Mouse (Mus musculus) midbrain, embryonic 13.5 days (tissue): ENCODE measurements around the gene Ece1. TPM values are rescaled to one million over a fixed set of nuclear protein-coding genes. Genes with fewer than 3 reads are reported as not detected.
A peak's percentile ranks its signal among the peaks of the same experiment; 100 is the strongest.

Experiments
- ATAC-seq: fragments of 200-750 bp; cut with Nextera tagmentation; 2 replicates; pipeline ENCODE4 v1.8.0; 2017; ENCODE audit warnings: mild to moderate bottlenecking, moderate TSS enrichment, moderate library complexity
- H3K27ac ChIP-seq: fragments of 300-500 bp; sonication (generic); 2 replicates; pipeline ENCODE4 v1.5.1; 2015; ENCODE audit warnings: inconsistent platforms, mild to moderate bottlenecking, moderate library complexity
- H3K27me3 ChIP-seq: fragments of 300-500 bp; sonication (generic); 2 replicates; pipeline ENCODE4 v1.6.1; 2015; ENCODE audit warnings: mild to moderate bottlenecking, inconsistent platforms
- H3K36me3 ChIP-seq: fragments of 300-500 bp; sonication (generic); 2 replicates; pipeline ENCODE4 v1.6.1; 2015; ENCODE audit warnings: mild to moderate bottlenecking, inconsistent platforms
- H3K4me1 ChIP-seq: fragments of 300-500 bp; sonication (generic); replicated peaks from 2 replicates; pipeline ENCODE4 v1.6.1; 2015; ENCODE audit warnings: inconsistent platforms
- H3K4me2 ChIP-seq: fragments of 300-500 bp; sonication (generic); replicated peaks from 2 replicates; pipeline ENCODE4 v1.6.1; 2015; ENCODE audit warnings: moderate library complexity, mild to moderate bottlenecking, inconsistent platforms
- H3K4me3 ChIP-seq: fragments of 300-500 bp; sonication (generic); replicated peaks from 2 replicates; pipeline ENCODE4 v1.5.1; 2015; ENCODE audit warnings: mild to moderate bottlenecking, inconsistent platforms
- H3K9ac ChIP-seq: fragments of 300-500 bp; sonication (generic); replicated peaks from 2 replicates; pipeline ENCODE4 v1.6.1; 2015; ENCODE audit warnings: mild to moderate bottlenecking, inconsistent platforms
- H3K9me3 ChIP-seq: fragments of 300-500 bp; sonication (generic); 2 replicates; pipeline ENCODE4 v1.6.1; 2016; ENCODE audit warnings: mild to moderate bottlenecking, inconsistent platforms
- WGBS: fragments of 180-500 bp; shearing (Covaris S2); methylation state at CpG from one replicate; pipeline ENCODE4 v1.1.7; 2015; 5-methylcytosine and 5-hydroxymethylcytosine counted together
- polyA plus RNA-seq: library from polyadenylated mRNA; unstranded; fragments of >200 nt; fragmentation: Nextera tagmentation; extraction: Ambion mirVana; gene quantifications from 2 replicates; pipeline ENCODE4 v1.2.1, GENCODE M21; 2015

The Ece1 gene
- polyA plus RNA-seq, 1 experiment from 2014 or later, result 19.4 TPM

- H3K4me2 ChIP-seq, result no peak overlapping the region
- no peak overlapping the region for H3K9ac ChIP-seq
- H3K4me1 ChIP-seq, result peaks cover 11% of the 10 kb centered on the region
- H3K4me3 ChIP-seq, result no peak overlapping the region
- ATAC-seq, result no peak
- peaks cover 3% of the 10 kb centered on the region; the same call in 1 of the 2 replicates for H3K27me3 ChIP-seq
- no peaks in the 10 kb centered on the region for H3K9me3 ChIP-seq
- H3K36me3 ChIP-seq, result no peaks in the 10 kb centered on the region
- 28% methylated on average over 7 of the region's 7 CpGs for WGBS
- no peak overlapping the region for H3K27ac ChIP-seq
Measured at GRCm38 (mm10) chr4:137857116-137857515, 4.9 kb upstream of the Ece1 start.

GRCm38 (mm10) chr4:137858371-137858770, 3.7 kb upstream of the Ece1 start:
- 74% methylated on average over 2 of the region's 2 CpGs for WGBS
- peaks cover 22% of the 10 kb centered on the region for H3K4me1 ChIP-seq
- no peak overlapping the region for H3K4me2 ChIP-seq
- no peaks in the 10 kb centered on the region for H3K36me3 ChIP-seq
- H3K27me3 ChIP-seq, result peaks cover 3% of the 10 kb centered on the region; the same call in 1 of the 2 replicates
- no peaks in the 10 kb centered on the region for H3K9me3 ChIP-seq
- no peak overlapping the region for H3K27ac ChIP-seq
- no peak overlapping the region for H3K4me3 ChIP-seq
- ATAC-seq, result no peak
- no peak overlapping the region for H3K9ac ChIP-seq

GRCm38 (mm10) chr4:137861461-137862011, 501 bp upstream of the Ece1 start:
- peak overlapping the region; percentile 79 for H3K4me2 ChIP-seq
- 15% methylated on average over 17 of the region's 17 CpGs for WGBS
- ATAC-seq, result peak; percentile 78
- H3K4me1 ChIP-seq, result peaks cover 53% of the 10 kb centered on the region
- peak overlapping the region; percentile 26; the same call in 1 of the 2 replicates for H3K27ac ChIP-seq
- peak overlapping the region; percentile 76 for H3K4me3 ChIP-seq
- no peaks in the 10 kb centered on the region for H3K36me3 ChIP-seq
- H3K9ac ChIP-seq, result peak overlapping the region; percentile 70
- no peaks in the 10 kb centered on the region for H3K9me3 ChIP-seq
- peaks cover 3% of the 10 kb centered on the region; the same call in 1 of the 2 replicates for H3K27me3 ChIP-seq

DNA sequence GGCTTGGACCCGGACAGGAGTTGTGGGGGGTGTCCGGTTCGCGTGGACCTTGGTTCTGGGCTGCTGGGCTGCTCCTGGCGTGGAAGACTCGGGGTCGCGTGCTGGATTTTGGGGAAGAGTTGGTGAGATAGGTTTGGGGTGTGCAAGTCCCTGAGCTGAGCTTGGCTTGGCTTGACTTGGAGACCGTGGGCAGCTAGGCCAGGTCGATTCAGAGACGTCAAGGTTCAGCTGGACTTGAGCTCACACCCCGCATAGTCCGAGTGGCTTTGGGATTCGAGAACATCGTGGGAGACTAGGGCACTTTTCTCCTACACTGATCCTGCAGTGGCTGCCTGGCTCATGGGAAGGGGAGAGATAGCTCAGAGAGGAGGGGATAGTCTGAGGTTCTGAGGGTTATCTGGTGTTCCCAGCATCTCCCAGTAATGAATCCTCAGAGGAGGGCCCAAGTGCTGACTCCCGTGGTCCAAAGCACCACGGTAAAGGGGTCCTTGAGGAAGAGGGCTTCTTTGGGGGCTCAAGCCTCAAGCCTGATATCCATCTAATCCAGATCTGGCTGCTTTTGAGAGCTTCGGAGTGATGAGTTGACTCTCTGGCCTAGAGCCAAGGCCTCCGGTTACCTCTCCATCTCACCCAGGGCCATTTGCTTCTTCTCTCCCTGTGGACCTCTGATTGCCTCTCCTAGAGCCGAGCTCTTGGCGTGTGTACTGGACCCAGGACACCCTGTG, 641 bp downstream of the Ece1 start:
- Histone ChIP-seq H3K27ac (peak overlapping the region; percentile 59; the same call in 1 of the 2 replicates), H3K9ac (peak overlapping the region; percentile 85), H3K36me3 (no peaks in the 10 kb centered on the region), H3K9me3 (no peaks in the 10 kb centered on the region), H3K4me1 (peaks cover 65% of the 10 kb centered on the region), H3K27me3 (peaks cover 3% of the 10 kb centered on the region; the same call in 1 of the 2 replicates), H3K4me2 (peak overlapping the region; percentile 79), H3K4me3 (peak overlapping the region; percentile 76)
- ATAC-seq, result no peak
- WGBS, result 15% methylated on average over 21 of the region's 21 CpGs

GRCm38 (mm10) chr4:137864031-137864430, 2.0 kb downstream of the Ece1 start:
- H3K27ac ChIP-seq, result no peak overlapping the region
- 96% methylated on average over 4 of the region's 4 CpGs for WGBS
- ATAC-seq, result no peak
- no peaks in the 10 kb centered on the region for H3K9me3 ChIP-seq
- H3K36me3 ChIP-seq, result no peaks in the 10 kb centered on the region
- no peak overlapping the region for H3K4me3 ChIP-seq
- H3K4me1 ChIP-seq, result peaks cover 67% of the 10 kb centered on the region
- H3K9ac ChIP-seq, result no peak overlapping the region
- H3K27me3 ChIP-seq, result peaks cover 3% of the 10 kb centered on the region; the same call in 1 of the 2 replicates
- H3K4me2 ChIP-seq, result 0 out of 2 replicates have a peak overlapping the region, but pooled peaks have one; percentile 39

DNA sequence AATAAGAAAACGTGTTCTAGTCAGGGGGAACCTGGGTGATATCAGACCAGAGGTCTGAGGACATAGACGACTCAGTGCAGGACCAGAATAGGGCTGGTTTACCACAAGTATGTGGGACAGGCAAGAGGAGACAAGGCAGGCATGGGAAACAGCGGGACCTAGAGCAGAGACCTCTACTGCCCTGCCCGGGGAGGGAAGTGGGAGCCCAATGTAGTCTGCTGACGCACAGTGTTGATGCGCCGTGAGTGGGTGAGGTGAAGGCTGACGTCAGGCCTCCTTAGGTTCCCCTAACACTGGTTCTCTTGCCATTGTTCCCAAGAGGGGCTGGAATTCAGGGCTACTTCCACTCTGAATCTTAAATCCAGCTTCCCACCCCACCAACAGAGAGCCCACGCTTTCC, 2.7 kb downstream of the Ece1 start:
- no peak for ATAC-seq
- Histone ChIP-seq H3K4me3 (no peak overlapping the region), H3K4me1 (peaks cover 71% of the 10 kb centered on the region)

GRCm38 (mm10) chr4:137865221-137865641, 3.2 kb downstream of the Ece1 start:
- ATAC-seq, result no peak
- H3K27me3 ChIP-seq, result no peaks in the 10 kb centered on the region
- peak overlapping the region; percentile 33; the same call in 1 of the 2 replicates for H3K9ac ChIP-seq
- H3K9me3 ChIP-seq, result no peaks in the 10 kb centered on the region
- 54% methylated on average over 10 of the region's 10 CpGs for WGBS
- H3K4me3 ChIP-seq, result no peak overlapping the region
- peak overlapping the region; percentile 39 for H3K4me2 ChIP-seq
- H3K36me3 ChIP-seq, result no peaks in the 10 kb centered on the region
- peak overlapping the region; percentile 74 for H3K27ac ChIP-seq
- H3K4me1 ChIP-seq, result peaks cover 75% of the 10 kb centered on the region

More for the DNA sequence above, 2.7 kb downstream of the Ece1 start:
- H3K27me3 ChIP-seq, result peaks cover 3% of the 10 kb centered on the region; the same call in 1 of the 2 replicates
- no peaks in the 10 kb centered on the region for H3K36me3 ChIP-seq
- 63% methylated on average over 9 of the region's 9 CpGs for WGBS
- no peaks in the 10 kb centered on the region for H3K9me3 ChIP-seq
- peak overlapping the region; percentile 39 for H3K4me2 ChIP-seq
- peak overlapping the region; percentile 53 for H3K27ac ChIP-seq
- H3K9ac ChIP-seq, result peak overlapping the region; percentile 33; the same call in 1 of the 2 replicates

DNA sequence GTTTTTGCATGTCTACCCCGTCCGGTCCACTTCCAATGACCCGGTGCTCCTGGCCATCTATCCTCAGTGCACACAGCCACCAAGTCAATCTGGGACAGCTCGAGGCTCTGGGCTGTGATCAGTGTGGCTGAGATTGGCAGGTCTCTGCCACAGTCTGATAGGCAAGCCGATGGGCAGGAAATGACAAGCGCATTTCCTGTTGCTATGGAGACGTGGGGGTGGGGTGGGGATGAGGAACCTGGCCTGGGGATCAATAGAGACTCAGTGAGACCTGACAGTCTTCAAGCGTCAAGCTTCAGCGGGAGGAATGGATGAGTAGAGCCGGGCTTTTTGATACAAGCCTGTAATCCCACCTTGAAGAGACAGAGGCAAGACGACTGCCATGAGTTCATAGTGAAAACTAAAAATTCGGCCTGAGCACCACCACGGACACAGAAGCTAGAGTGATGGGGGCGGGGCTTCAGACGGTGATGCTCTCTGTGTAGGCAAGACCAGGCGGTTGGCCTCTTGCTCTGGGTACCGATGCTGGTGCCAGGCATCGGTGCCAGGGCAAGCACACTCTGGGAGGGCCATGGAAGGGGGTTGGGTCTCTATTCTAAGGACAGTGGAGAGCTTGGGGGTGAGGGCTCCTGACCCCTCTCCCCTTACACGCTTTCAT, 4.3 kb downstream of the Ece1 start:
- H3K9ac ChIP-seq, result 0 out of 2 replicates have a peak overlapping the region, but pooled peaks have one; percentile 10
- no peaks in the 10 kb centered on the region for H3K27me3 ChIP-seq
- H3K4me1 ChIP-seq, result peaks cover 71% of the 10 kb centered on the region
- peak overlapping the region; percentile 12 for H3K4me3 ChIP-seq
- peak overlapping the region; percentile 39 for H3K4me2 ChIP-seq
- H3K9me3 ChIP-seq, result no peaks in the 10 kb centered on the region
- peak overlapping the region; percentile 74 for H3K27ac ChIP-seq
- H3K36me3 ChIP-seq, result no peaks in the 10 kb centered on the region
- WGBS, result 32% methylated on average over 19 of the region's 19 CpGs
- ATAC-seq, result peak; percentile 37

DNA sequence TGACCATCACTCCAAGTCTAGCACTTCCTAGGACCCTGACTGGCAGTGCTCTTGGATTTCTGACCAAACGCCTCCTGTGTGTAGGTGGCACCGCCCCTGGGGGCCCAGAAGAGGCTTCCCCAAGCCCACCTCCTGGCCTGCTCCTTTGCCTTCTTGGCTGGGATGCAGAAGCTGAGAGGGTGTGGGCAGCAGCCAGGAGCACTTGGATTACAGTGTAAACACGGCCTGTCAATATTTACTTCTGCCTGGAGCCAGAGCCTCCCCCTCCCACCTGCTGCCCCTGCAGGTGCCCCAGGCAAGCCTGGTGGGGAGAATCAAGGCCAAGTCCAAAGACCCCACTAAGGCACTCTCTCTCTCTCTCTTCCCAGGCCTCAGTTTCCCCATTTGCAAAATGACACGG, 5.2 kb downstream of the Ece1 start:
- H3K36me3 ChIP-seq, result no peaks in the 10 kb centered on the region
- no peak overlapping the region for H3K9ac ChIP-seq
- H3K4me3 ChIP-seq, result no peak overlapping the region
- H3K27me3 ChIP-seq, result no peaks in the 10 kb centered on the region
- peak overlapping the region; percentile 74 for H3K27ac ChIP-seq
- H3K4me1 ChIP-seq, result peaks cover 66% of the 10 kb centered on the region
- WGBS, result 88% methylated on average over 4 of the region's 4 CpGs
- ATAC-seq, result no peak
- H3K9me3 ChIP-seq, result no peaks in the 10 kb centered on the region
- no peak overlapping the region for H3K4me2 ChIP-seq

DNA sequence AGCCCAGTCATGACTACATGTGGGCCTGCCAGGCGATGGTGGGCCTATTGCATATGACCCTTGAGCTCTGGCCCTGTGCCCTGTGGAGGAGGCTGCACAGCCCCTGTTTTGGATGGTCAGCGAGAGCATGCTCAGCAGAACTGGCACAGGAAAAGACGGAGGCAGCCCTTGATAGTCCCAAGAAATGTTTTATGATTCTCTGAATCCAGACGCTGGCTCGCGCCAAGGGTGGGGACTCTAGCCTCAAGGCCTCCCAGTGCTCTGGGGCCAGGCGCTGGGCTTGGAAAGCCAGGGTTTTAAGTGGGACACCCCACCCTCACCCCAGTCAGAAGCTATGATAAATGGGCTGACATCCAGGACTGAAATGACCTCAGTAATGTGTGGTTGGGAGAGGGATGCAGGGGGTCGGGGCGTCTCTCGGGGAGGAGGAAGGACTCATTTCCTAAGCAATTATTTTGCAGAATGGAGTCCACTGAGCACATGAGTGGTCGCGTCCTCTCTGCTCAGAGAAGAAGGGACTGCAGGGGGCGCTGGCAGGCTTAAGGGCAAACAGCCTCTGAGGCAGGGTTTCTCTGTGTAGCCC, 5.7 kb downstream of the Ece1 start:
- Histone ChIP-seq H3K4me3 (no peak overlapping the region), H3K9ac (no peak overlapping the region), H3K36me3 (no peaks in the 10 kb centered on the region), H3K9me3 (no peaks in the 10 kb centered on the region), H3K27me3 (no peaks in the 10 kb centered on the region), H3K4me1 (peaks cover 61% of the 10 kb centered on the region), H3K4me2 (no peak overlapping the region), H3K27ac (no peak overlapping the region; the same call in 1 of the 2 replicates)
- ATAC-seq, result no peak
- 88% methylated on average over 13 of the region's 13 CpGs for WGBS

GRCm38 (mm10) chr4:137869667-137870274, 7.7 kb downstream of the Ece1 start:
- no peak for ATAC-seq
- H3K36me3 ChIP-seq, result no peaks in the 10 kb centered on the region
- H3K27ac ChIP-seq, result no peak overlapping the region
- H3K4me2 ChIP-seq, result no peak overlapping the region
- no peak overlapping the region for H3K4me3 ChIP-seq
- 43% methylated on average over 16 of the region's 16 CpGs for WGBS
- H3K27me3 ChIP-seq, result no peaks in the 10 kb centered on the region
- H3K9me3 ChIP-seq, result no peaks in the 10 kb centered on the region
- H3K4me1 ChIP-seq, result peaks cover 48% of the 10 kb centered on the region
- no peak overlapping the region for H3K9ac ChIP-seq
